Mouse (Mus musculus) heart, embryonic 15.5 days (tissue): ENCODE data around the gene Atp11a. TPM values are rescaled to one million over a fixed set of nuclear protein-coding genes. Genes with fewer than 3 reads are reported as not detected.

Source experiments
- ATAC-seq: fragments of 200-750 bp; cut with Nextera tagmentation; replicated peaks from 2 replicates; pipeline ENCODE4 v1.8.0; 2017; ENCODE audit warnings: low read depth, moderate TSS enrichment; ENCODE audit not compliant: insufficient number of reproducible peaks, insufficient read depth, low FRiP score
- H3K27ac ChIP-seq: fragments of 300-500 bp; sonication (generic); 2 replicates; pipeline ENCODE4 v1.5.1; 2015; ENCODE audit warnings: mild to moderate bottlenecking, inconsistent platforms
- H3K27me3 ChIP-seq: fragments of 300-500 bp; sonication (generic); 2 replicates; pipeline ENCODE4 v1.6.1; 2015; ENCODE audit warnings: inconsistent platforms
- H3K36me3 ChIP-seq: fragments of 300-500 bp; sonication (generic); 2 replicates; pipeline ENCODE4 v1.6.1; 2015; ENCODE audit warnings: mild to moderate bottlenecking, inconsistent platforms
- H3K4me1 ChIP-seq: fragments of 300-500 bp; sonication (generic); replicated peaks from 2 replicates; pipeline ENCODE4 v1.6.1; 2015; ENCODE audit warnings: inconsistent platforms
- H3K4me2 ChIP-seq: fragments of 300-500 bp; sonication (generic); 2 replicates; pipeline ENCODE4 v1.6.1; 2015; ENCODE audit warnings: inconsistent platforms, mild to moderate bottlenecking, moderate library complexity
- H3K4me3 ChIP-seq: fragments of 300-500 bp; sonication (generic); 2 replicates; pipeline ENCODE4 v1.5.1; 2015; ENCODE audit warnings: mild to moderate bottlenecking, inconsistent platforms
- H3K9ac ChIP-seq: fragments of 300-500 bp; sonication (generic); 2 replicates; pipeline ENCODE4 v1.6.1; 2015; ENCODE audit warnings: mild to moderate bottlenecking, inconsistent platforms
- H3K9me3 ChIP-seq: fragments of 300-500 bp; sonication (generic); replicated peaks from 2 replicates; pipeline ENCODE4 v1.6.1; 2016; ENCODE audit warnings: inconsistent platforms
- WGBS: fragments of 180-500 bp; shearing (Covaris S2); methylation state at CpG from one replicate; pipeline ENCODE4 v1.1.7; 2015; ENCODE audit warnings: mixed read lengths; 5-methylcytosine and 5-hydroxymethylcytosine counted together
- polyA plus RNA-seq: library from polyadenylated mRNA; unstranded; fragments of >200 nt; fragmentation: Nextera tagmentation; extraction: Ambion mirVana; gene quantifications from 2 replicates; pipeline ENCODE4 v1.2.1, GENCODE M21; 2015

Gene Atp11a
- polyA plus RNA-seq, 1 experiment from 2014 or later, result 14.1 TPM

DNA sequence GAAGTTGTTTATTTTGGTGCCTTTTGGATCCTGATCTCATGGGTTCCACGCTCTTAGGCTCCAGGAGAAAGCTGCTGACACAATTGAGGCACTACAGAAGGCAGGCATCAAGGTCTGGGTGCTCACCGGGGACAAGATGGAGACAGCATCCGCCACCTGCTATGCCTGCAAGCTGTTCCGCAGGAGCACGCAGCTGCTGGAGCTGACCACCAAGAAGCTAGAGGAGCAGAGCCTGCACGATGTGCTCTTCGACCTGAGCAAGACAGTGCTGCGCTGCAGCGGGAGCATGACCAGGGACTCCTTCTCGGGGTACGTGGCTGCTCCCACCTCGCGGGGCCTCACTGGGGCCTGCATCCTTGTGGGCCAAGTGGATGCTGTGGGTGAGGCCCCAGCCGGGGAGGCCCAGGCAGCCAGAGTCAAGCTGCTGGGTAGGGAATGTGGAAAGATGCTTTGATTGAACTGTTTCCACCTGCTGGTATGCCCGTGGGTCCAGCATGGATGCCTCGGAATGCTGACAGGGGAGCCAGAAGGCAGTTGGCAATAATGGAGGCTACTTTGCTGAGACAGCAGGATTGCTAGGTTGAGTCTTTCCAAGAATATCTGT, 87.6 kb downstream of the Atp11a start:
- no peak for ATAC-seq
- Histone ChIP-seq H3K27me3 (no peaks in the 10 kb centered on the region), H3K36me3 (peaks cover 43% of the 10 kb centered on the region), H3K4me1 (no peaks in the 10 kb centered on the region), H3K4me3 (no peak overlapping the region), H3K27ac (no peak overlapping the region), H3K9ac (no peak overlapping the region), H3K9me3 (no peaks in the 10 kb centered on the region), H3K4me2 (no peak overlapping the region)
- WGBS, result 89% methylated on average over 16 of the region's 16 CpGs

GRCm38 (mm10) chr8:12846447-12846846, 89.6 kb downstream of the Atp11a start:
- no peaks in the 10 kb centered on the region for H3K27me3 ChIP-seq
- H3K36me3 ChIP-seq, result peaks cover 58% of the 10 kb centered on the region
- no peak overlapping the region for H3K4me3 ChIP-seq
- H3K27ac ChIP-seq, result no peak overlapping the region
- H3K9ac ChIP-seq, result no peak overlapping the region
- ATAC-seq, result no peak
- no peaks in the 10 kb centered on the region for H3K4me1 ChIP-seq
- no peaks in the 10 kb centered on the region for H3K9me3 ChIP-seq
- no peak overlapping the region for H3K4me2 ChIP-seq
- WGBS, result 82% methylated on average over 6 of the region's 6 CpGs

- H3K36me3 ChIP-seq, result peaks cover 42% of the 10 kb centered on the region; the same call in 1 of the 2 replicates
- 84% methylated on average over 10 of the region's 10 CpGs for WGBS
Observed at GRCm38 (mm10) chr8:12851241-12851640, 94.4 kb downstream of the Atp11a start.

GRCm38 (mm10) chr8:12856038-12856437, 99.2 kb downstream of the Atp11a start:
- H3K9me3 ChIP-seq, result no peaks in the 10 kb centered on the region
- H3K4me3 ChIP-seq, result no peak overlapping the region
- H3K27ac ChIP-seq, result no peak overlapping the region
- 0 out of 2 replicates have a peak, but pooled peaks have one; percentile 32 for ATAC-seq
- no peak overlapping the region for H3K9ac ChIP-seq
- H3K4me1 ChIP-seq, result peaks cover 6% of the 10 kb centered on the region; the same call in 1 of the 2 replicates
- H3K4me2 ChIP-seq, result no peak overlapping the region
- peaks cover 8% of the 10 kb centered on the region; the same call in 1 of the 2 replicates for H3K36me3 ChIP-seq
- 42% methylated on average over 15 of the region's 15 CpGs for WGBS
- no peaks in the 10 kb centered on the region for H3K27me3 ChIP-seq

More at GRCm38 (mm10) chr8:12851241-12851640, 94.4 kb downstream of the Atp11a start:
- H3K4me3 ChIP-seq, result no peak overlapping the region
- H3K27me3 ChIP-seq, result no peaks in the 10 kb centered on the region
- no peak overlapping the region for H3K4me2 ChIP-seq
- peaks cover 4% of the 10 kb centered on the region; the same call in 1 of the 2 replicates for H3K4me1 ChIP-seq
- no peak overlapping the region for H3K9ac ChIP-seq
- no peaks in the 10 kb centered on the region for H3K9me3 ChIP-seq
- no peak overlapping the region for H3K27ac ChIP-seq
- ATAC-seq, result no peak

DNA sequence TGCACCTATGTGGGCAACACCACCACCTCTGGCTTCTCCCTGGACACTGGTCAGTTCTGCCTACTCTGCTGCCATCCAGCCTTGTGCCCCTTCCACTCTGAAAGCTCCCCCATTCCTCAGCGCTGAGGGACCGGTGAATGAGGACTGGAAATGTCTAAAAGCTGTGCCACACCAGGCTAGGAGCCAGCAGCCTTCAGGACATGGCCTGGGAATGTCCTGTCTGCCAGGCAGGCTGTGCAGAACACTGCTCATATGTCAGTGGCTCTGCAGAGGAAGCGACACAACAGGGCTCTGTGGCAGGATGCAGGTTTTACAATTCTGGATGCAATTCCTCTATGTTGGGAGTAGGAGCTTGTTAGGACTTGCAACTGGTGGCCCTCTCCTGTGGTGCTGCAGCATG, 106.2 kb downstream of the Atp11a start:
- Histone ChIP-seq H3K27ac (no peak overlapping the region), H3K4me1 (no peaks in the 10 kb centered on the region), H3K4me3 (no peak overlapping the region), H3K36me3 (peaks cover 38% of the 10 kb centered on the region), H3K9ac (no peak overlapping the region), H3K9me3 (no peaks in the 10 kb centered on the region), H3K27me3 (no peaks in the 10 kb centered on the region), H3K4me2 (no peak overlapping the region)
- ATAC-seq, result no peak
- 78% methylated on average over 3 of the region's 3 CpGs for WGBS

DNA sequence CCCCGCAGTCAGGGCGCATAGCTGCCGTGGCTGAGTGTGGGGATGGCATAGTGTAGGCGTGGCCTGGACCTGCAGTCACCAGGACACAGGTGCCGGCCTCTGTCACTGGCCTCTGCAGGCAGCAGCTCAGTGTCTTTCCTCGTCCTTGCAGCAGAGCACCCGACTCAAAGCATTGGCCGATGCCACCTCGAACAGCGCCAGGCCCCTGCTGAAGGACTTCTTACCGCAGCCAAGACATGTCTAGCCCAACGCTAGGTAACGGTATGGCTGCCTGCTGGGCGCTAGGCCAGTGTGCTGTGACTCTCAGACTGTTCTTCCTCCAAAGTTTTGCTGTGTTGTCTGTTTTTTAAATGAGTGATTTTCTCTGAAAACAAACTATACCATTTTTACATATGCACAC, 106.8 kb downstream of the Atp11a start:
- Histone ChIP-seq H3K4me2 (no peak overlapping the region), H3K9ac (no peak overlapping the region), H3K27ac (no peak overlapping the region), H3K9me3 (no peaks in the 10 kb centered on the region), H3K27me3 (no peaks in the 10 kb centered on the region), H3K36me3 (peaks cover 38% of the 10 kb centered on the region), H3K4me1 (no peaks in the 10 kb centered on the region), H3K4me3 (no peak overlapping the region)
- no peak for ATAC-seq
- 84% methylated on average over 14 of the region's 14 CpGs for WGBS

DNA sequence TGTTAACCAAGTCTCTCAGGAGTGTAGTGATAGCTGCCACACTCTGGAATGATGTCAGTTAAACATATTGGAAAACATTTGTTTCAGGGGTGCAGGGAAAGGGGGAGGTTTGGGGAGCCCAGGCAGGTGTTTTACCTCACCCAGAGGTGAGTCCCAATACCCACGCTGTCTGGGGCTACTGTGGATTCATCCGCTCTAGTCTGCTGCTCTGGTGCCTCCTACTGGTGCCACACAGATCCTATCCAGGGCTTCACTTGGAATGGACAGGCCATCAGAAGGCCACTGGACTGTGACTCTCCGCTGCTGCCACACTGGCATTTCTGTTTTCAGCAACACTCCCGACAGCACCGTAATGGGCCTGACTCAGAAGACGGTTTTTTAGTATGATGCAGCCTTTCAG, 109.0 kb downstream of the Atp11a start:
- ATAC-seq, result no peak
- H3K9me3 ChIP-seq, result no peaks in the 10 kb centered on the region
- H3K36me3 ChIP-seq, result peaks cover 38% of the 10 kb centered on the region
- no peaks in the 10 kb centered on the region for H3K4me1 ChIP-seq
- peaks cover under 1% of the 10 kb centered on the region; the same call in 1 of the 2 replicates for H3K27me3 ChIP-seq
- H3K4me3 ChIP-seq, result no peak overlapping the region
- H3K9ac ChIP-seq, result no peak overlapping the region
- no peak overlapping the region for H3K4me2 ChIP-seq
- WGBS, result 70% methylated on average over 6 of the region's 6 CpGs
- no peak overlapping the region for H3K27ac ChIP-seq

DNA sequence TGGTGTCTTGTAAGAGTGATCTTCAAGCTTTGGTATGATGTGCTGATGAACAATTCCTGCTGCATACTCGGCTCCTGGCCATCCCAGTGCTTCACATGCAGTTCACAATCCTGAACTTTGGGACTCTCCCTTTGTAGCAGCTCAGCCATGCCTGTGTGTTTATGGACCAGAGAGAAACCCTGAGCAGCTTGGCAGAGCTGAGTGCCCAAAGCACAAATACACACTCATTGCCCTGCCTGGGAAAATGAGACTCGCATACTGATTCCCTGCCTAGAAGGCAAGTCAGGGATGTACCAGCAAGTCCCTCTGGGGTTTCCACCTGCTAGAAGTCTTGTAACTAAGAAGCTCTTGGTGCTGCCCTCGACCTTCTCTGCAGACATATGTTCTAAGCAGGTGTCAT, 112.8 kb downstream of the Atp11a start:
- Histone ChIP-seq H3K9ac (no peak overlapping the region), H3K4me2 (no peak overlapping the region), H3K9me3 (no peaks in the 10 kb centered on the region), H3K27me3 (peaks cover 26% of the 10 kb centered on the region), H3K27ac (no peak overlapping the region), H3K36me3 (peaks cover 7% of the 10 kb centered on the region), H3K4me1 (peaks cover 24% of the 10 kb centered on the region), H3K4me3 (no peak overlapping the region)
- ATAC-seq, result no peak
- 68% methylated on average over 3 of the region's 3 CpGs for WGBS

DNA sequence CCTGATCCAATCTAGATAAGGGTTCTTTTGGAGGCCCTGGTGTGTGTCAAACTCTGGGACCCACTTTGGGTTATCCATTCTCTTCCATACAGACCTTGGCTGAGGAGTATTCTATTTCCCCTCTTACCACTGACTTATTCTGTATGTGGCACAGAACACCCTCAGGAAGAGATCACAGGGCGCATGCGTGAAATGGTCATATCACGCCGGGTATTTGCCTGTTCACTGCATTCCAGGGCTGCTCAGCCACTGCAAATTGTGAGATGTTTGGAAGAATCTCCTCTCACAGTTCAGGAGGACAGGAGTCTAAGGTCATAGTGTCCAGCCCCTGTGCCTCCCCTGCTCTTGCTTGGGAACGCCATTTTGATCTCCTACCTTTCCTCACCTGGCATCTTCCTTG, 113.8 kb downstream of the Atp11a start:
- 88% methylated on average over 5 of the region's 5 CpGs for WGBS
- no peak for ATAC-seq
- Histone ChIP-seq H3K4me2 (no peak overlapping the region), H3K4me3 (no peak overlapping the region), H3K9ac (no peak overlapping the region), H3K4me1 (peaks cover 24% of the 10 kb centered on the region), H3K36me3 (no peaks in the 10 kb centered on the region; the same call in 1 of the 2 replicates), H3K9me3 (no peaks in the 10 kb centered on the region), H3K27ac (no peak overlapping the region), H3K27me3 (peaks cover 34% of the 10 kb centered on the region)

DNA sequence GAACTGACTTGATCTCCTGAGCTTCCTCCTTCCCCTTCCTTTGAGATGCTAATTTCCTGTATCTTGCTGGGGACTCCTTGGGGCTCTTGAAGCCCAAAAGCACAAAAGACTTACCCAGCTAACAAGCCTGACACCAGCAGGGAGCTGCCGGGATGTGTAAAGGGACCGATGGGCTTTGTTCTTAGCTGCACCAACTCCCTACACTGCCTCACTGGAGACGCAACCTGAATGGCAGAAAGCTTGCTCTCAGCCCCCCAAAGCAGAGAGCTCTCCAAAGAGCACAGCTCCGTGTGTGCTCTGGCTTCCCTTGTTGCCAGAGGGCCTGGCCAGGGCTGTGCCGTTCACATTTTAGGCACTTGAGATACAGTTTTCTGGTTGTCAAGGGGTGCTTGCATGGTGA, 114.6 kb downstream of the Atp11a start:
- H3K9me3 ChIP-seq, result no peaks in the 10 kb centered on the region
- H3K9ac ChIP-seq, result no peak overlapping the region
- WGBS, result 12% methylated on average over 5 of the region's 5 CpGs
- H3K4me2 ChIP-seq, result no peak overlapping the region
- no peak overlapping the region for H3K4me3 ChIP-seq
- no peaks in the 10 kb centered on the region; the same call in 1 of the 2 replicates for H3K36me3 ChIP-seq
- H3K4me1 ChIP-seq, result peaks cover 24% of the 10 kb centered on the region
- no peak overlapping the region for H3K27ac ChIP-seq
- ATAC-seq, result no peak
- peaks cover 39% of the 10 kb centered on the region for H3K27me3 ChIP-seq

DNA sequence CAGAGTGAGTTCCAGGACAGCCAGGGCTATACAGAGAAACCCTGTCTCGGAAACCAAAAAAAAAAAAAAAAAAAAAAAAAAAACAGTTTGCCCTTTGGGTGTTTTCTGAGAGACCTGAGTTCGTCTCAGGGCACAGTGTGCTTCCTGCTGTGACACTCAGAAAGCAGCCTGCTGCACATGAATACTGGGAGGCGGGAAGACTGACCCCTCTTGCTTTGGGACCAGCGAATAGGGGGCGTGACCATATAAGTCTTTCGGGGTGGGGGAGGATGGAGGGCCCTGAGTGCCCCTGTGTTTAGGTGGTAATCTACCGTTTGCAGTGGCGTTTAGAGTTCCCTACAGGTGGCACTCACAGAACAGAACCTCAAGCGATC, 116.2 kb downstream of the Atp11a start:
- H3K27ac ChIP-seq, result no peak overlapping the region

More for the DNA sequence above, 116.2 kb downstream of the Atp11a start:
- ATAC-seq, result no peak
- peak overlapping the region; percentile 34 for H3K9ac ChIP-seq
- H3K9me3 ChIP-seq, result no peaks in the 10 kb centered on the region
- 12% methylated on average over 9 of the region's 9 CpGs for WGBS
- peak overlapping the region; percentile 78 for H3K4me2 ChIP-seq
- H3K4me3 ChIP-seq, result peak overlapping the region; percentile 56
- peaks cover 24% of the 10 kb centered on the region for H3K4me1 ChIP-seq
- H3K36me3 ChIP-seq, result no peaks in the 10 kb centered on the region
- peaks cover 39% of the 10 kb centered on the region for H3K27me3 ChIP-seq
